Mouse (Mus musculus): Measurements from ENCODE around the gene Pdlim1. TPM values are rescaled to one million over a fixed set of nuclear protein-coding genes. Genes with fewer than 3 reads are reported as not detected.

Gene Pdlim1
- polyA plus RNA-seq, 1 experiment from 2014 or later, result 151 TPM

GRCm38 (mm10) chr19:40284704-40285103 lies 13.1 kb upstream of the Pdlim1 start:
- Histone ChIP-seq H3K4me2 (replicated peaks) (no peak overlapping the region), H3K9me3 (replicated peaks) (no peaks in the 10 kb centered on the region), H3K27me3 (no peaks in the 10 kb centered on the region), H3K36me3 (no peaks in the 10 kb centered on the region), H3K9ac (no peak overlapping the region), H3K4me1 (no peaks in the 10 kb centered on the region), H3K4me3 (replicated peaks) (no peak overlapping the region), H3K27ac (replicated peaks) (no peak overlapping the region)
- WGBS, result 86% methylated on average over 2 of the region's 2 CpGs
- ATAC-seq (ENCODE audit: insufficient number of reproducible peaks, low FRiP score, low TSS enrichment, low read depth), result no peak

GRCm38 (mm10) chr19:40283415-40283814 lies 11.8 kb upstream of the Pdlim1 start:
- ATAC-seq (ENCODE audit: insufficient number of reproducible peaks, low FRiP score, low TSS enrichment, low read depth), result no peak
- no peaks in the 10 kb centered on the region for H3K27me3 ChIP-seq
- H3K4me2 ChIP-seq (replicated peaks), result no peak overlapping the region
- no peak overlapping the region for H3K4me3 ChIP-seq (replicated peaks)
- no peaks in the 10 kb centered on the region for H3K36me3 ChIP-seq
- H3K9me3 ChIP-seq (replicated peaks), result no peaks in the 10 kb centered on the region
- no peaks in the 10 kb centered on the region for H3K4me1 ChIP-seq
- no peak overlapping the region for H3K27ac ChIP-seq (replicated peaks)
- no peak overlapping the region for H3K9ac ChIP-seq
- 59% methylated on average over 2 of the region's 2 CpGs for WGBS

GRCm38 (mm10) chr19:40278372-40279023 lies 6.9 kb upstream of the Pdlim1 start:
- H3K9me3 ChIP-seq (replicated peaks), result no peaks in the 10 kb centered on the region
- no peak overlapping the region for H3K4me2 ChIP-seq (replicated peaks)
- H3K9ac ChIP-seq, result no peak overlapping the region
- no peaks in the 10 kb centered on the region for H3K27me3 ChIP-seq
- H3K4me1 ChIP-seq, result no peaks in the 10 kb centered on the region
- 84% methylated on average over 8 of the region's 8 CpGs for WGBS
- H3K27ac ChIP-seq (replicated peaks), result no peak overlapping the region
- ATAC-seq (ENCODE audit: insufficient number of reproducible peaks, low FRiP score, low TSS enrichment, low read depth), result no peak
- H3K4me3 ChIP-seq (replicated peaks), result no peak overlapping the region
- no peaks in the 10 kb centered on the region for H3K36me3 ChIP-seq

GRCm38 (mm10) chr19:40277494-40277893 lies 5.9 kb upstream of the Pdlim1 start:
- Histone ChIP-seq H3K4me2 (replicated peaks) (no peak overlapping the region), H3K9ac (no peak overlapping the region), H3K36me3 (no peaks in the 10 kb centered on the region), H3K9me3 (replicated peaks) (no peaks in the 10 kb centered on the region), H3K4me1 (no peaks in the 10 kb centered on the region), H3K4me3 (replicated peaks) (no peak overlapping the region), H3K27me3 (peaks cover 2% of the 10 kb centered on the region; the same call in 1 of the 2 replicates), H3K27ac (replicated peaks) (no peak overlapping the region)
- 93% methylated on average over 8 of the region's 8 CpGs for WGBS
- ATAC-seq (ENCODE audit: insufficient number of reproducible peaks, low FRiP score, low TSS enrichment, low read depth), result 0 out of 2 replicates have a peak, but pooled peaks have one; percentile 34

GRCm38 (mm10) chr19:40275401-40276188 lies 4.0 kb upstream of the Pdlim1 start:
- peaks cover 7% of the 10 kb centered on the region; the same call in 1 of the 2 replicates for H3K27me3 ChIP-seq
- ATAC-seq (ENCODE audit: insufficient number of reproducible peaks, low FRiP score, low TSS enrichment, low read depth), result no peak
- H3K4me2 ChIP-seq (replicated peaks), result no peak overlapping the region
- WGBS, result 77% methylated on average over 14 of the region's 14 CpGs
- H3K4me3 ChIP-seq (replicated peaks), result no peak overlapping the region
- H3K9me3 ChIP-seq (replicated peaks), result no peaks in the 10 kb centered on the region
- peaks cover 2% of the 10 kb centered on the region; the same call in 1 of the 2 replicates for H3K4me1 ChIP-seq
- H3K27ac ChIP-seq (replicated peaks), result no peak overlapping the region
- H3K9ac ChIP-seq, result no peak overlapping the region
- no peaks in the 10 kb centered on the region for H3K36me3 ChIP-seq

GRCm38 (mm10) chr19:40272674-40273073 lies 1.0 kb upstream of the Pdlim1 start:
- ATAC-seq (ENCODE audit: insufficient number of reproducible peaks, low FRiP score, low TSS enrichment, low read depth), result no peak
- peaks cover 10% of the 10 kb centered on the region; the same call in 1 of the 2 replicates for H3K27me3 ChIP-seq
- no peak overlapping the region for H3K27ac ChIP-seq (replicated peaks)

GRCm38 (mm10) chr19:40270351-40271307 lies 1.0 kb downstream of the Pdlim1 start:
- Histone ChIP-seq H3K9ac (peak overlapping the region; percentile 46), H3K9me3 (replicated peaks) (no peaks in the 10 kb centered on the region), H3K4me2 (replicated peaks) (peak overlapping the region; percentile 89), H3K27ac (replicated peaks) (peak overlapping the region; percentile 55), H3K4me3 (replicated peaks) (peak overlapping the region; percentile 59), H3K36me3 (no peaks in the 10 kb centered on the region), H3K4me1 (peaks cover 12% of the 10 kb centered on the region; the same call in 1 of the 2 replicates), H3K27me3 (peaks cover 10% of the 10 kb centered on the region; the same call in 1 of the 2 replicates)
- 8% methylated on average over 63 of the region's 63 CpGs for WGBS
- peak; percentile 51 for ATAC-seq (ENCODE audit: insufficient number of reproducible peaks, low FRiP score, low TSS enrichment, low read depth)

More at GRCm38 (mm10) chr19:40272674-40273073, 1.0 kb upstream of the Pdlim1 start:
- peaks cover 12% of the 10 kb centered on the region; the same call in 1 of the 2 replicates for H3K4me1 ChIP-seq
- no peak overlapping the region for H3K9ac ChIP-seq
- WGBS, result 53% methylated on average over 13 of the region's 13 CpGs
- no peaks in the 10 kb centered on the region for H3K9me3 ChIP-seq (replicated peaks)
- no peaks in the 10 kb centered on the region for H3K36me3 ChIP-seq
- H3K4me2 ChIP-seq (replicated peaks), result no peak overlapping the region
- H3K4me3 ChIP-seq (replicated peaks), result no peak overlapping the region

GRCm38 (mm10) chr19:40269526-40269925 lies 2.1 kb downstream of the Pdlim1 start:
- Histone ChIP-seq H3K4me1 (peaks cover 12% of the 10 kb centered on the region; the same call in 1 of the 2 replicates), H3K27ac (replicated peaks) (no peak overlapping the region), H3K36me3 (no peaks in the 10 kb centered on the region), H3K4me2 (replicated peaks) (peak overlapping the region; percentile 89), H3K9me3 (replicated peaks) (no peaks in the 10 kb centered on the region), H3K4me3 (replicated peaks) (peak overlapping the region; percentile 59; the same call in 1 of the 2 replicates), H3K27me3 (peaks cover 10% of the 10 kb centered on the region; the same call in 1 of the 2 replicates), H3K9ac (no peak overlapping the region)
- 52% methylated on average over 5 of the region's 5 CpGs for WGBS
- no peak for ATAC-seq (ENCODE audit: insufficient number of reproducible peaks, low FRiP score, low TSS enrichment, low read depth)

- peaks cover 12% of the 10 kb centered on the region; the same call in 1 of the 2 replicates for H3K4me1 ChIP-seq
- ATAC-seq (ENCODE audit: insufficient number of reproducible peaks, low FRiP score, low TSS enrichment, low read depth), result no peak
- no peak overlapping the region for H3K9ac ChIP-seq
- no peak overlapping the region for H3K27ac ChIP-seq (replicated peaks)
- no peak overlapping the region for H3K4me2 ChIP-seq (replicated peaks)
- H3K4me3 ChIP-seq (replicated peaks), result no peak overlapping the region
- H3K9me3 ChIP-seq (replicated peaks), result no peaks in the 10 kb centered on the region
- no peaks in the 10 kb centered on the region for H3K36me3 ChIP-seq
- 82% methylated on average over 3 of the region's 3 CpGs for WGBS
- H3K27me3 ChIP-seq, result peaks cover 10% of the 10 kb centered on the region; the same call in 1 of the 2 replicates
Measured at GRCm38 (mm10) chr19:40268493-40268892, 3.1 kb downstream of the Pdlim1 start.

- H3K4me3 ChIP-seq (replicated peaks), result no peak overlapping the region
- H3K4me2 ChIP-seq (replicated peaks), result no peak overlapping the region
- 83% methylated on average over 1 of the region's 1 CpGs for WGBS
Measured at GRCm38 (mm10) chr19:40267380-40267779, 4.3 kb downstream of the Pdlim1 start.

More at GRCm38 (mm10) chr19:40267380-40267779, 4.3 kb downstream of the Pdlim1 start:
- no peak overlapping the region for H3K27ac ChIP-seq (replicated peaks)
- no peak for ATAC-seq (ENCODE audit: insufficient number of reproducible peaks, low FRiP score, low TSS enrichment, low read depth)
- H3K36me3 ChIP-seq, result no peaks in the 10 kb centered on the region
- peaks cover 7% of the 10 kb centered on the region; the same call in 1 of the 2 replicates for H3K27me3 ChIP-seq
- H3K9me3 ChIP-seq (replicated peaks), result no peaks in the 10 kb centered on the region
- no peak overlapping the region for H3K9ac ChIP-seq
- peaks cover 12% of the 10 kb centered on the region; the same call in 1 of the 2 replicates for H3K4me1 ChIP-seq

Measured in embryonic facial prominence, embryonic 15.5 days (tissue).